ENCODE assay signal across 23 mouse cellular contexts in genomic region chr5:62909074-62909473, GRCm38 (mm10).
DNase-seq lines count a peak whose midpoint lies in the region; ATAC-seq and TF ChIP-seq lines count a peak whose summit lies in the region.
"Had no signal": no experiment of that assay in that cellular context is flagged by ENCODE, and none has a peak within 500 bp of the region (broad histone marks: within the 10 kb centered on the region; RNA-seq: fewer than 3 reads in every experiment).

No protein-coding gene starts in this region.

- H3K4me1 ChIP-seq in midbrain, embryonic 11.5 days (ENCODE audit: control insufficient read depth, insufficient read depth, low read length) = no peaks in the 10 kb centered on the region
- H3K4me1 ChIP-seq in neural tube, embryonic 15.5 days = no peaks in the 10 kb centered on the region
- H3K4me1 ChIP-seq in midbrain, postnatal 0 days (ENCODE audit: insufficient read depth, low read length) = no peaks in the 10 kb centered on the region
- H3K4me1 ChIP-seq: embryonic facial prominence, embryonic 13.5 days; forebrain, embryonic 12.5 days; heart, embryonic 12.5 days; hindbrain, embryonic 12.5 days; intestine, embryonic 15.5 days had no signal

- no peaks in the 10 kb centered on the region for H3K36me3 ChIP-seq in splenic B cell, adult 2 months (ENCODE audit: control insufficient read depth, insufficient read depth, low read length, poor library complexity, severe bottlenecking)
- H3K36me3 ChIP-seq in midbrain, embryonic 11.5 days (ENCODE audit: control insufficient read depth, insufficient read depth, low read length) = no peaks in the 10 kb centered on the region
- no peaks in the 10 kb centered on the region for H3K36me3 ChIP-seq in neural tube, embryonic 15.5 days
- H3K36me3 ChIP-seq in midbrain, postnatal 0 days (ENCODE audit: insufficient read depth, low read length) = no peaks in the 10 kb centered on the region
- H3K36me3 ChIP-seq: embryonic facial prominence, embryonic 13.5 days; forebrain, embryonic 12.5 days; heart, embryonic 12.5 days; hindbrain, embryonic 12.5 days; intestine, embryonic 15.5 days had no signal

- H3K9ac ChIP-seq in midbrain, embryonic 11.5 days (ENCODE audit: low read length) = no peak overlapping the region
- H3K9ac ChIP-seq in neural tube, embryonic 15.5 days (replicated peaks) = no peak overlapping the region
- H3K9ac ChIP-seq in midbrain, postnatal 0 days (replicated peaks; ENCODE audit: low read length, poor library complexity, severe bottlenecking) = no peak overlapping the region
- H3K9ac ChIP-seq: embryonic facial prominence, embryonic 13.5 days; forebrain, embryonic 12.5 days; heart, embryonic 12.5 days; hindbrain, embryonic 12.5 days; intestine, embryonic 15.5 days had no signal

- no peaks in the 10 kb centered on the region for H3K27me3 ChIP-seq in splenic B cell, adult 2 months (ENCODE audit: control insufficient read depth, insufficient read depth, low read length, poor library complexity, severe bottlenecking)
- H3K27me3 ChIP-seq in midbrain, embryonic 11.5 days (ENCODE audit: control insufficient read depth, insufficient read depth, low read length) = no peaks in the 10 kb centered on the region
- H3K27me3 ChIP-seq in neural tube, embryonic 15.5 days (replicated peaks) = no peaks in the 10 kb centered on the region
- no peaks in the 10 kb centered on the region for H3K27me3 ChIP-seq in midbrain, postnatal 0 days (ENCODE audit: insufficient read depth, low read length)
- H3K27me3 ChIP-seq: embryonic facial prominence, embryonic 13.5 days; forebrain, embryonic 12.5 days; heart, embryonic 12.5 days; hindbrain, embryonic 12.5 days; intestine, embryonic 15.5 days had no signal

- H3K4me2 ChIP-seq in midbrain, embryonic 11.5 days = no peak overlapping the region
- H3K4me2 ChIP-seq in neural tube, embryonic 15.5 days = no peak overlapping the region
- H3K4me2 ChIP-seq in midbrain, postnatal 0 days (ENCODE audit: low read depth, low read length, poor library complexity, severe bottlenecking) = no peak overlapping the region
- H3K4me2 ChIP-seq: embryonic facial prominence, embryonic 13.5 days; forebrain, embryonic 12.5 days; heart, embryonic 12.5 days; hindbrain, embryonic 12.5 days; intestine, embryonic 15.5 days had no signal

- TF ChIP-seq CTCF in midbrain, postnatal 0 days (IDR thresholded peaks at IDR 0.05) = no peak

- no peak overlapping the region for H3K27ac ChIP-seq in midbrain, embryonic 11.5 days (ENCODE audit: low read depth, low read length)
- no peak overlapping the region for H3K27ac ChIP-seq in neural tube, embryonic 15.5 days (replicated peaks)
- H3K27ac ChIP-seq in midbrain, postnatal 0 days (ENCODE audit: low read depth, low read length) = no peak overlapping the region
- H3K27ac ChIP-seq: embryonic facial prominence, embryonic 13.5 days; forebrain, embryonic 12.5 days; heart, adult 2 months; hindbrain, embryonic 12.5 days; intestine, embryonic 15.5 days had no signal

- H3K4me3 ChIP-seq in midbrain, embryonic 11.5 days (ENCODE audit: low read depth, low read length) = no peak overlapping the region
- H3K4me3 ChIP-seq in neural tube, embryonic 15.5 days (replicated peaks) = no peak overlapping the region
- no peak overlapping the region for H3K4me3 ChIP-seq in midbrain, postnatal 0 days (ENCODE audit: low read depth, low read length)
- H3K4me3 ChIP-seq: embryonic facial prominence, embryonic 13.5 days; forebrain, embryonic 12.5 days; heart, adult 2 months; heart, embryonic 12.5 days; hindbrain, embryonic 12.5 days; intestine, embryonic 15.5 days had no signal

- no peaks in the 10 kb centered on the region for H3K9me3 ChIP-seq in midbrain, embryonic 11.5 days (ENCODE audit: control insufficient read depth, low read length)
- no peaks in the 10 kb centered on the region for H3K9me3 ChIP-seq in neural tube, embryonic 15.5 days (replicated peaks)
- H3K9me3 ChIP-seq in midbrain, postnatal 0 days (ENCODE audit: low read length) = no peaks in the 10 kb centered on the region
- H3K9me3 ChIP-seq: embryonic facial prominence, embryonic 13.5 days; forebrain, embryonic 12.5 days; heart, embryonic 12.5 days; hindbrain, embryonic 12.5 days; intestine, embryonic 15.5 days had no signal

- 91% methylated on average over 5 of the region's 5 CpGs for WGBS in midbrain, embryonic 11.5 days
- 95% methylated on average over 5 of the region's 5 CpGs for WGBS in neural tube, embryonic 15.5 days
- WGBS in midbrain, postnatal 0 days = 88% methylated on average over 5 of the region's 5 CpGs

- peak; percentile 46 to 52 for DNase-seq in spleen, postnatal 36 days (ENCODE audit: low spot score in 2 of 2)
- no peak for DNase-seq in spleen, postnatal 10 days (ENCODE audit: low spot score in 2 of 2)
- peak; percentile 66 for DNase-seq in splenic B cell, adult 2 months (ENCODE audit: low read depth, low spot score)
- DNase-seq in midbrain, embryonic 11.5 days (ENCODE audit: low spot score, missing footprints) = no peak
- no peak for DNase-seq in midbrain, postnatal 0 days (ENCODE audit: low spot score)
- DNase-seq: adrenal gland, postnatal 10 days; cerebellum, adult 11-12 months; cerebellum, adult 9-10 months; cerebellum, postnatal 25 days; gastrocnemius, postnatal 10 days; heart, adult 2 months; heart, postnatal 36 days had no signal

- peak; percentile 55 for ATAC-seq in activated CD4-positive, CD25-positive, alpha-beta regulatory T cell, adult 4 months
- peak; percentile 44 for ATAC-seq in inflammation-experienced regulatory T-cells, adult 6 months
- ATAC-seq in midbrain, embryonic 11.5 days (ENCODE audit: low FRiP score) = no peak
- ATAC-seq in neural tube, embryonic 15.5 days (ENCODE audit: low FRiP score) = no peak
- ATAC-seq in midbrain, postnatal 0 days (ENCODE audit: low FRiP score) = no peak
- ATAC-seq: forebrain, embryonic 16.5 days; hindbrain, embryonic 16.5 days; intestine, embryonic 15.5 days; Patski had no signal

Comparison
In these comparisons a context has a peak if more than half of its experiments do, and no peak if none do; other contexts are left out.
1. DNase-seq: peak in spleen, postnatal 36 days (2 of 2) and splenic B cell, adult 2 months (single experiment); none in spleen, postnatal 10 days (0 of 2), midbrain, embryonic 11.5 days (single experiment) and midbrain, postnatal 0 days (single experiment).
2. ATAC-seq: peak in activated CD4-positive, CD25-positive, alpha-beta regulatory T cell, adult 4 months (single experiment) and inflammation-experienced regulatory T-cells, adult 6 months (single experiment); none in midbrain, embryonic 11.5 days (single experiment), neural tube, embryonic 15.5 days (single experiment) and midbrain, postnatal 0 days (single experiment).